Mouse (Mus musculus) retina, adult 2 months (tissue): ENCODE measurements around the gene Olfm1.
A peak's percentile ranks its signal among the peaks of the same experiment; 100 is the strongest.

Source experiments
- DNase-seq: peaks from one replicate; pipeline ENCODE4 v3.0.0-alpha.2; 2012; ENCODE audit warnings: low read depth, low spot score

Gene Olfm1

GRCm38 (mm10) chr2:28204677-28205466, 12.1 kb downstream of the Olfm1 start:
- no peak for DNase-seq

- no peak for DNase-seq
These were observed 12.6 kb downstream of the Olfm1 start for GRCm38 (mm10) chr2:28205467-28205805.

- no peak for DNase-seq
These were observed 13.2 kb downstream of the Olfm1 start for GRCm38 (mm10) chr2:28205870-28206421.

GRCm38 (mm10) chr2:28206472-28206871, 13.7 kb downstream of the Olfm1 start:
- DNase-seq: no peak

GRCm38 (mm10) chr2:28207200-28207750, 14.5 kb downstream of the Olfm1 start:
- DNase-seq: no peak

GRCm38 (mm10) chr2:28208130-28208745, 15.4 kb downstream of the Olfm1 start:
- no peak for DNase-seq

GRCm38 (mm10) chr2:28209211-28209610, 16.4 kb downstream of the Olfm1 start:
- DNase-seq: no peak

GRCm38 (mm10) chr2:28209653-28210052, 16.9 kb downstream of the Olfm1 start:
- no peak for DNase-seq

- DNase-seq: no peak
These were observed 17.5 kb downstream of the Olfm1 start for GRCm38 (mm10) chr2:28210273-28210672.

GRCm38 (mm10) chr2:28211531-28212281, 18.9 kb downstream of the Olfm1 start:
- DNase-seq: no peak

- DNase-seq: no peak
These were observed 20.1 kb downstream of the Olfm1 start for GRCm38 (mm10) chr2:28212911-28213310.

- DNase-seq: no peak
These were observed 23.5 kb downstream of the Olfm1 start for GRCm38 (mm10) chr2:28216211-28216775.

- DNase-seq: no peak
These were observed 25.0 kb downstream of the Olfm1 start for GRCm38 (mm10) chr2:28217783-28218182.

- DNase-seq: no peak
These were observed 26.0 kb downstream of the Olfm1 start for GRCm38 (mm10) chr2:28218651-28219356.

- DNase-seq: no peak
These were observed 26.8 kb downstream of the Olfm1 start for GRCm38 (mm10) chr2:28219625-28220024.

- DNase-seq: no peak
These were observed 29.0 kb downstream of the Olfm1 start for GRCm38 (mm10) chr2:28221803-28222202.

GRCm38 (mm10) chr2:28224819-28225218, 32.0 kb downstream of the Olfm1 start:
- DNase-seq: no peak

- no peak for DNase-seq
These were observed 33.1 kb downstream of the Olfm1 start for GRCm38 (mm10) chr2:28225906-28226305.

- no peak for DNase-seq
These were observed 34.2 kb downstream of the Olfm1 start for GRCm38 (mm10) chr2:28226971-28227370.

- DNase-seq: peak; percentile 32
These were observed 34.9 kb downstream of the Olfm1 start for GRCm38 (mm10) chr2:28227589-28228191.

GRCm38 (mm10) chr2:28228364-28228763, 35.6 kb downstream of the Olfm1 start:
- DNase-seq: no peak
